Mouse (Mus musculus) inflammation-experienced regulatory T-cells, adult 6 months (primary cell): ENCODE measurements around the gene Sec14l4. TPM values are rescaled to one million over a fixed set of nuclear protein-coding genes. Genes with fewer than 3 reads are reported as not detected.

Experiments
- ATAC-seq: one replicate; pipeline ENCODE4 v1.8.0; 2017
- polyA plus RNA-seq, 3 experiments: library from polyadenylated mRNA; unstranded; fragments of 100-300 nt; shearing (Covaris generic); gene quantifications; one replicate each; pipeline ENCODE4 v1.2.1; 2017

Gene Sec14l4
- polyA plus RNA-seq, 3 experiments from 2014 or later, result not detected

DNA sequence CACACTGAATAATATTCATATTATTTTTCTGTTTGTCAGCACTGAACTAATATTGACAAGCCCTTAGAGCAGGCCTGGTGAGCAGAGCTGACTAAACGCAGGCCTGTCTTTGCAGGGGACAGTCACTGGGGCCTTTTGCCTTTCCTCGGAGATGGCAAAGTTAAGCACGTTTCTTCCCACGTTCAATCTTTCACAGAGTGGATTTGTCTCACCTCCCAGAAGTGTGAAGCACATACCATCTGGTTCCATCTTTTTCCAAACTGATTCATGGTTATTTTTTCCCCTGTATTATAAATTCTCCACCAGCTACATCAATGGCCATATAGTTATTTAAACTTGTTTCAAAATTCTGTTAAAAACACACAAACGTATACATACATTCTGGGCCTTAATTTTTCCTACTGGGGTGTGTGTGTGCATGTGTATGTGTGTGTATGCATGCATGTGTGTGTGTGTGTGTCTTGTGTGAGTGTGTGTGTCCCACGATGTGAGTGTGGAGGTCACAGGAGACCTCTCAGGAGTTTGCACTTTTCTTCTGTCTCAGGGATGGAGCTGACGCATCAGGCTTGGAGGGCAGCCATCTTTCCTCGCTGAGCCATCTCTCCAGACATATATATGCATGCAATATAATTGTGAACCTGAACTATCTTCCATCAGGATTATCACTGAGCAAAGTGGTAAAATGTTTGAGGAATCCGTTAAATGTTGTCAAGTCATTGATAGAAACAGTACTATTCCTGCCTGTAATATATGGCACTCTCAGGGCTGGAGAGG is 3.5 kb upstream of the Sec14l4 start:
- ATAC-seq, result no peak

GRCm38 (mm10) chr11:4029343-4029742 is 1.9 kb upstream of the Sec14l4 start:
- no peak for ATAC-seq

DNA sequence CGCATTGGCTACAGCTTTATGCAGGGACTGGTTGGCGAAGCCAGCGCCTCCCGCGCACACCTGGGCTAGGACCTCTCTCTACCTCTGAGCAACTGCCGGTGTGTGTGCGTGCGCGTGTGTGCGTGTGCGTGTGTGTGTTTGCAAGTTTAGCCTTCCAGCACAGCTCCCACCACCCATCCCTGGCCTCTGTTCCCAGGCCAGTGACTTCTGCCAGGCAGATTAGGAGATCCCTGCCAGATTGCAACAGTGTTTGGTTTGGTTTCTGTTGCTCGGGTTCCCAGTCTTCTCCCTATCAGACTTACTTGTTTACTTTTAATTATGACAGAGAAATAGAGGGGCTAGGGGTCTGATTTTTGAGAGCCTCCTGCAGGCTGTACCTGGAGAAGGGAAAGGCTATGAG is 699 bp downstream of the Sec14l4 start:
- no peak for ATAC-seq

DNA sequence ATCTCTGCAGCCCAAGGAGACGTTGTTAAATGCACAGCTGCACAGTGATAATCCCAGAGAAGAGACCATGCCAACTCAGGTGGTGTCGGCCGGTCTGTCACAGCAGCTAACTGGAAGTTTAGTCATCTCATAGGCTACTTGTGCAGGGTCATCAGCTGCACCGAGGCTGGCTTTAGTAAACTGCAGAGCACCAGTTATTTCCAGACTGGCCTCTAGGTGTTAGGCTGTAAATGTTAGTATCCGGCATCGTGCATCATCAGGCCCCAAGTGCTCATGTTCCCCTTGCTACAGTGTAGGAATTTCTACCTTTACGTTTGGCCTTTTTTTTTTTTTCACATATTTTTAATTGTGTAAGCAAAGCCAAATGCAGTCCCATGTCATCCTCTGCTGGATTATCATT is 2.2 kb downstream of the Sec14l4 start:
- ATAC-seq, result no peak

GRCm38 (mm10) chr11:4034169-4034568 is 2.9 kb downstream of the Sec14l4 start:
- ATAC-seq, result no peak

- ATAC-seq, result no peak
Observed at GRCm38 (mm10) chr11:4035116-4035892, 4.0 kb downstream of the Sec14l4 start.

GRCm38 (mm10) chr11:4035916-4036315 is 4.7 kb downstream of the Sec14l4 start:
- ATAC-seq, result no peak

- ATAC-seq, result no peak
Observed at GRCm38 (mm10) chr11:4036365-4037084, 5.3 kb downstream of the Sec14l4 start.

GRCm38 (mm10) chr11:4039951-4040350 is 8.7 kb downstream of the Sec14l4 start:
- ATAC-seq, result no peak

DNA sequence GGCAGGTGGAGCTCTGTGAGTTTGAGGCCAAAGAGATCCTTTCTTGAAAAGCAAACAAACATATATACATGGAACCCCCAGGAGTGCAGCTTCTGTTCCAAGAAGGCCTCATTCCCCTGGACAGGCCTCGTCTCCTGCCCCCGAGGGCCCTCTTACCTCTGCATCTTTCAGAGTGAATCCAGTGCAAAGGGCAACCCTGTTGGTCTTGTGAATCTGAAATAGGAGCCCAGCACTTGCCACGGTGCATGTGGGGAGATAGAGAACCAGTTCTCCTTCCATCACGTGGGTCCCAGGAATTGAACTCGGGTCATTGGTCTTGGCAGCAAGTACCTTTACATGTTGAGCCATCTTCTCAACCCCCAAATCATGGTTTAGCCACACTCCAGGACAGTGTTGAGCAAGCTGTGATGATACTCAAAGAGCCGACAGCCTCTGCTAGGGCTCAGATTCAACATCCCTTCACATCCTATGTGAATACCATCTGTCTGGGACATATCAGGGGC is 9.9 kb downstream of the Sec14l4 start:
- no peak for ATAC-seq

GRCm38 (mm10) chr11:4043081-4043480 is 11.8 kb downstream of the Sec14l4 start:
- no peak for ATAC-seq

DNA sequence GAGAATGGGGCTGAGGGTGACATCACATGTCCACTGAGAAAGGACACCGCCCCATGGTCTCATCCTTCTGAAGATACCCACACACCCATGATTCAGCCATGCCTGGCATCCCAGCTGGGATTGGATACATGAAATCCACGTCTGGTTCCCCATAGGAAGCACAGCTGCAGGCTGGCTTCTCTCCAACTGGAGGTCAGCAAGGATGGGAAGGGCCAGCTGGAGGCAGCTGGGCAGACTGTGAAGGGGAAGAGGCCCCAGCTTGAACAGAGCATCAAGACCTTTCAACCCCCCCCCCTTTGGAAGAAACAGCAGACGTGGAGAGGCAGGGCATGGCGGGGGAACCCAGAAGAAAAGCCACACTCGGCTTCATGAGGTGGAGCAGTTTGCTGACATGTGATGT is 15.3 kb downstream of the Sec14l4 start:
- no peak for ATAC-seq

DNA sequence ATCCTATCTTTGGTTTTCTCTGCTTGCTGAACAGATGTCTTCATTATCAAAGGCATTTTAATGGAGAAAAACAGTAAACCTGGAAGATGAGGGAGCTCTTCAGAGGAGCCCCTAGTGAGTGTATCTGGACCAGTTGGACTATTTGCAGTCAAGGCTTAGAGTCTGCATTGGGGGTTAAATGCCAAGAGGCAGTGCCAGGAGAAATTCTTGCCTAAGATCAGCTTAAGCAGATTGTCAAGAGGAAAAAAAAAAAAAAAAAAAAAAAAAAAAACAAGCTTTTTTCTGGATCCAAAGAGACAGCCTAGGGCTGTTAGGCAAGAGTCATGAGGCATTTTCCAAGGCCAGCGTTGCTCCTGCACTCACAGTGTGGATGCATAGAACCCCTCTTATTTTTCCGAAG is 16.5 kb downstream of the Sec14l4 start:
- ATAC-seq, result no peak

DNA sequence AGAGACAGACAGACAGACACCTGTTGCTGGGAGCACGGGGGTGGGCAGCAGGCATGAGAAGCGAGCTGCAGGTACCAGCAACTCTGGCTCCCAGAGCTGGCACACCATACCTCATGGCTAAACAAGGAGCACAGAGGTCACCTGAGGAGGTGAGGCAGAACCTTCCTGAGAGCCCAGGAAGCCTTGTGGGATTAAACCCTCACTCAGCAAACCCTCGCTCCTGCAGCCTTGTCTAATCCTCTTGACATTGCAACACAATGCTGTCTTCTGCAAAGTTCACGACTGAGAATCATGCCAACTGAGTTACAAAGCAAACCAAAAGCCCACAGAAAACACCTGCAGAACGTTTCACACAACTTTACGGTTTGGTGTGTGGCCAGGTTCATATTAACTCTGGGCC is 17.2 kb downstream of the Sec14l4 start:
- no peak for ATAC-seq

GRCm38 (mm10) chr11:4053586-4053985 is 22.3 kb downstream of the Sec14l4 start:
- ATAC-seq, result no peak

- ATAC-seq, result no peak
Observed at GRCm38 (mm10) chr11:4060866-4061575, 29.8 kb downstream of the Sec14l4 start.

DNA sequence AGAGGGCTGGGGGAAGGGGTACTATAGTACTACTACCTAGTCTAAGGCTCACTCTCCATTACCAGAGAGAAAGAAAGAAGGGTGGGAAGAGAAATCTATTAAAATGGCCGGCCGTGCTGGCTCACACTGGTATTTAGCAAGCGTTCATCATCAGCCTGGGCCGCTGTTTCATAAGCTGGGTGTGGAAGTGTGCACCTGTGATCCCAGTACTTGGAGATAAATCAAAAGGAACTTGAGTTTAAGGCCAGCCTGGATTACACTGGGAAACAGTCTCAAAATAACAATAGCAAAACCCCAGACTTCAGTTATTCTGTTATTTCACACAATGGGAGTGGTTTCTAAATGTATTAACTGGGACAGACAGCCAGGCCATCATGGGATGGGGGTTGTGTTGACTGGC is 31.3 kb downstream of the Sec14l4 start:
- no peak for ATAC-seq

DNA sequence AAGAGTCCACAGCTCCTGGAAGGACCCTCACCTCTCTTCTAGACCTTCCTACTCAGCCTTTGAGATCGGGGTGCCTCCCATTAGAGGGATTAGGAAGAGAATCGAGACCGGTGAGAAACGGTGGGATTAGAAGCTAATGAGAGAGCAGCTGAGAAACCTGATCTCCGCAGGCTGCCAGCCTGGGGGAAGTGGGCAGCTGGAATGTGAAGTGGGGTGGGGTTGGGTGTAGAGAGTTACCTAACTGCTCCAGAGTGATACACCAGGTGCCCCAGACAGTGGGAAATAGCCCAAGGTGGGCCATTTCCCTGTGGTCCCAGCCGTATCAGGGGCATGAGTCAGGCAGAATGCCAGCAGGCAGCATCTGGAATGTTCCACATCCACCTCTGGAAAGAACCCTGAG is 31.7 kb downstream of the Sec14l4 start:
- ATAC-seq, result no peak

DNA sequence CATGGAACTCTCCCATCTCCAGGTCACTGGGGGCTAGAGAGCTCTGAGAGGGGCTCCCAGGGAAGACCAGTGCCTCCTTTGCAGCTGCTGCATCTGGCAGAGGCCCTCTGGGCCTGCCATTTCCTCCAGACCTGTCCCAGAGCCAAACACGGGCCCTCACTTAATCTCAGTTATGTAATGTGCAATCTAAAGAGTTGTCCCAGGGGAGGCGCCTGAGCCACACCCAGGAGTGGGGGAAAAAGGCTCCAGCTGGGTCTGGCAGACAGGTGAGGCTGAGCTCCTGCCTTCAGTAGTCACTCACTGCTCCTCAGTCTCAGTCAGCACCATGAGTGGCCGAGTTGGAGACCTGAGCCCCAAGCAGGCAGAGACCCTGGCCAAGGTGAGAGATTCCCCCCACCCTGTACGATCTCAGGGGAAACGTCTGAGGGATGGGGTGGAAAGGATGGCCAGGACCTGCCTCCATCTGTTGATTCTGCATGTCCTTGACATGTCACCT is 33.4 kb downstream of the Sec14l4 start, which contains the start of gene Sec14l3:
Gene Sec14l3, plus strand, starts transcription at position 215 of the 496 bp plus-strand sequence.
- no peak for ATAC-seq

DNA sequence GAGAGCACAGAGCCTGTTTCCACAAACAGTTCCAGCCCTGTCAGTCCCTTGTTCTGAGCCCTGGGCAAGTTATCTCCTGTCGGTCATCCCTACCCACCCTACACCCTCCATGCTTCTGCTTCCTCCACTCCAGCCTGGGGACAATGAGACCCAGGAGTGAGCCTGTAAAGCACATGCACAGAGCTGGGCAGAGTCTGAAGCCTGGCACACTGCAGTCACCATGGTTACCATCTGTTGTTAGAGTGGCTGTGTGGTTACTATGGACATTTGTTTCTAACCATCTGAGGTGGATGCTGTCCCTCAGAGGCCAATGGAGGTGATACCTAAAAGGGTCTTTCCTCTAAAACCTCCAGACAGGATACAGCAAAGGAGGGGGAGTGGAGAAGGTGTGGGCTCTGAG is 38.4 kb downstream of the Sec14l4 start:
- ATAC-seq, result no peak

- ATAC-seq, result no peak
Observed at GRCm38 (mm10) chr11:4076633-4077032, 45.4 kb downstream of the Sec14l4 start.

DNA sequence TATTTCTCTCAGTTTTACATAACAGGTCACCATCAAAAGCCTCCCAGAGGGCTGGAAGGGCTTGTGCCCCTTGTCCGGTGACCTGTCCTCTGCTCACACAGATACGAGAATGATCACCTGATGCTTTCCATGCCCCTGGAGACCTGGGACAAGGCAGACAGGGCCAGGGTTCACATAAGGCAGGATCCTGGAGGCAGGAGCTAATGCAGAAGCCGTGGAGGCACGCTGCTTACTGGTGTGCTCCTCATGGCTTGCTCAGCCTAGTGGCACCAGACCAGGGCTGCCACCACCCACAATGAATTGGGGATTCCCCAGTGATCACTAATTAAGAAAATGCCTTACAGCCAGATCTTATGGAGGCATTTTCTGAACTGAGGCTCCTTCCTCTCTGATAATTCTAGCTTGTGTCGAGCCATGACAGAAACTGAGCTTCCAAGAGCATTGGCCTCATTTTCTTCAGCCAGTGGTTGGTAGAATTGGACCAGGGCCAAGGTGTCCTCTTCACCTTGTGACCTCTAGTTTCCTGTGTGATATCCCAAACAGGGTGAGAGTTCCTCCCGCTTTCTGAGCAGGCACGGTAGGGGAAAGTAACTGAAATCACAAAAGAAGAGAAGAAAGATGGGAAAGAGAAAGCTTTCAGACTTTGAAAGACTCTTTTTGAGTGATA is 47.1 kb downstream of the Sec14l4 start:
- ATAC-seq, result no peak
